Mouse (Mus musculus) midbrain, embryonic 16.5 days (tissue): ENCODE measurements at regions not wholly inside any gene's neighbourhood (a gene's known extent, or its start where the extent isn't known, plus 50 kb on each side); places are given as distances from the start of the nearest gene placed in this dataset.

ENCODE experiments used
- ATAC-seq: fragments of 200-750 bp; cut with Nextera tagmentation; 2 replicates; pipeline ENCODE4 v1.8.0; 2017; ENCODE audit warnings: moderate TSS enrichment
- H3K27ac ChIP-seq: fragments of 300-500 bp; sonication (generic); 2 replicates; pipeline ENCODE4 v1.5.1; 2014; ENCODE audit warnings: mild to moderate bottlenecking, low read length, mixed read lengths
- H3K27me3 ChIP-seq: fragments of 300-500 bp; sonication (generic); 2 replicates; pipeline ENCODE4 v1.6.1; 2014; ENCODE audit warnings: low read depth, low read length, mixed read lengths; ENCODE audit not compliant: control insufficient read depth, insufficient read depth
- H3K36me3 ChIP-seq: fragments of 300-500 bp; sonication (generic); 2 replicates; pipeline ENCODE4 v1.6.1; 2014; ENCODE audit warnings: mild to moderate bottlenecking, low read length, moderate library complexity, mixed read lengths; ENCODE audit not compliant: control insufficient read depth, insufficient read depth
- H3K4me1 ChIP-seq: fragments of 300-500 bp; sonication (generic); 2 replicates; pipeline ENCODE4 v1.6.1; 2014; ENCODE audit warnings: mild to moderate bottlenecking, low read length, mixed read lengths; ENCODE audit not compliant: control insufficient read depth, insufficient read depth
- H3K4me2 ChIP-seq: fragments of 300-500 bp; sonication (generic); 2 replicates; pipeline ENCODE4 v1.6.1; 2014; ENCODE audit warnings: mild to moderate bottlenecking, low read length, mixed read lengths
- H3K4me3 ChIP-seq: fragments of 300-500 bp; sonication (generic); 2 replicates; pipeline ENCODE4 v1.5.1; 2014; ENCODE audit warnings: low read depth, mild to moderate bottlenecking, low read length, moderate library complexity, mixed read lengths
- H3K9ac ChIP-seq: fragments of 300-500 bp; sonication (generic); 2 replicates; pipeline ENCODE4 v1.6.1; 2014; ENCODE audit warnings: low read depth, low read length, mixed read lengths
- H3K9me3 ChIP-seq: fragments of 300-500 bp; sonication (generic); replicated peaks from 2 replicates; pipeline ENCODE4 v1.6.1; 2014; ENCODE audit warnings: mild to moderate bottlenecking, low read length, mixed read lengths; ENCODE audit not compliant: control insufficient read depth, poor library complexity, severe bottlenecking
- WGBS: fragments of 180-500 bp; shearing (Covaris S2); extraction: QIAGEN DNeasy Blood & Tissue Kit; methylation state at CpG from one replicate; pipeline ENCODE4 v1.1.7; 2014; 5-methylcytosine and 5-hydroxymethylcytosine counted together

DNA sequence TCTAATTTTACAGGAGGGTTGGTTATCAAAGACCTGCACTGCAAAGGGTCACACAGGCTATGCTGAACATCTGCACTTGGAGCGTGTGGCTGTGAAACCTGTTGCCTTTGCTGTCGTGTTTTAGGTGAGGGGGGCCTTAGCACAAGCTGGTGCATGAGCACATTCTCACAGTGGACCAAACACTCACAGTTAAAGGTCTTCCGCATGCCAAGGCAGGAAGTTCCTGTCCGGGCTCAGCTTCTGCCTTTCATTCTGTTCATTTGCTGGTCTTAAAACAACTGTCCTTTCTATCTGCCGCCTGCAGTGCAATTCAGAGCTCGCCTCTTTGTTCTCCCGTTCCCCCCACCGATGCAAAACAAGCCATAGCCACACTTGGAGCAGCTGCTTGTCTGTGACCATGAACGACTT lies 402.8 kb downstream of the Efnb2 start:
- Histone ChIP-seq H3K36me3 (no peaks in the 10 kb centered on the region), H3K27ac (no peak overlapping the region), H3K4me3 (no peak overlapping the region), H3K9me3 (no peaks in the 10 kb centered on the region), H3K4me2 (peak overlapping the region; percentile 20), H3K9ac (no peak overlapping the region), H3K27me3 (no peaks in the 10 kb centered on the region; the same call in 1 of the 2 replicates), H3K4me1 (0 out of 2 replicates have a peak, but pooled peaks cover 5% of the 10 kb centered on the region)
- no peak; the same call in 1 of the 2 replicates for ATAC-seq
- 3% methylated on average over 9 of the region's 9 CpGs for WGBS

DNA sequence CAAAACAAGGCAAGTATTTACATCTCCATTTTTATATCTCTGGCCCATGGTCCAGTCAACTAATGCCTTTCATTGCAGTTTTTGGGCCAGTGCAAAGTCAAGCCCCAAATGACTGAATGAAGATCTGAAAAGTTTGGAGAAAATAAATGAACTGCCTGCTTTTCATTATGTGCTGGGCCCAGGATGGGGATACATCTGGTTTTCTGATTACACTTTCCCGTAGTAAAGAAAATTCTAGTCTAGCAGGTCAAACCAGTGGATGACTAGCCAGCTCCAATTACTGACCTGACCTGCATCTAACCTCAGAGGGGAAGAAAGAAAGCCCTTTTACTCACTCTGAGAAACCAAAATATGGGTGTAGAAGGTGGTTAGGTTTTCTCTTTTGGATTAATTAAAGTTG lies 404.7 kb downstream of the Efnb2 start:
- no peaks in the 10 kb centered on the region for H3K36me3 ChIP-seq
- no peaks in the 10 kb centered on the region for H3K9me3 ChIP-seq
- WGBS = 77% methylated on average over 1 of the region's 1 CpGs
- H3K4me3 ChIP-seq = no peak overlapping the region
- no peak overlapping the region for H3K9ac ChIP-seq
- no peak for ATAC-seq
- no peak overlapping the region for H3K27ac ChIP-seq
- no peaks in the 10 kb centered on the region; the same call in 1 of the 2 replicates for H3K27me3 ChIP-seq
- H3K4me1 ChIP-seq = 0 out of 2 replicates have a peak, but pooled peaks cover 5% of the 10 kb centered on the region
- H3K4me2 ChIP-seq = no peak overlapping the region

DNA sequence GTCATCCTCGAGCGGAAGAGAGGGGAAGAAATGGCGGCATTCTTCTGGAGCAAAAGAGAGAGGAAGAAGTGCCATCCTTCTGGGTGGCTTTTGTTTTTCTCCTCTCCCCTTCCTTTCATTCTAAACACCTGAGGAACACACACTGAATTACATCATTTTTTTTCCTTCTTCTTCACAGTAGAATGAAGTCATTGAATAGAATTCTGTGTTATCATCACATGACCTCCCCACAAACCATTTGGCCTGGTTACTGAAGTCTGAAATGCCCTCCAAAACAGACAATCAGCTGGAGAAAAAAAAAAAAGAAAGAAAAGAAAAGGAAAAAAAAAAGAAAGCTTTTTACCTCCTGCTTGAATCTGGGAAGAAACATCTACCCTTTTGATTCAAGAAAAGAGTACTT lies 406.6 kb downstream of the Efnb2 start:
- no peaks in the 10 kb centered on the region for H3K36me3 ChIP-seq
- H3K9me3 ChIP-seq = no peaks in the 10 kb centered on the region
- H3K9ac ChIP-seq = no peak overlapping the region
- H3K4me3 ChIP-seq = no peak overlapping the region
- WGBS = 93% methylated on average over 3 of the region's 3 CpGs
- no peak overlapping the region for H3K4me2 ChIP-seq
- 0 out of 2 replicates have a peak, but pooled peaks cover 5% of the 10 kb centered on the region for H3K4me1 ChIP-seq
- no peak for ATAC-seq
- no peaks in the 10 kb centered on the region for H3K27me3 ChIP-seq
- H3K27ac ChIP-seq = no peak overlapping the region

DNA sequence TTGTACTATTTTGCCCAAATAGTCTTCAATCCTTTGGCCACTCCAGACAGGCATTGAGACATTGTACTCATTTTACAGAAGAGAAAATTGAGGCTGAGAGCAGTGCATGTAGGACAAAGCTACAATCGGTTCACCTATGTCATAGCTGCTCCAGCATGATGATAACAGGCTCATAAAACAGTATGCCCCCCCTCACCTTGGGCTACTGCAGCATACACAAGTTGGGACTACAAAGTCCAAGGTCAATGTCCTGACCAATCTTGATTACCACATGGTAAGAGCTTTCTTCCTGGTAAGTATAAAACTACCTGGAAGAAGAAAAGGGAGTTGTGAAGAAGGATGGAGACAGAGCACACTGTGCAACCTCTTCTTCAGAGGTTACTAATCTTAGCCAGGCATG lies 416.4 kb downstream of the Efnb2 start:
- 93% methylated on average over 1 of the region's 1 CpGs for WGBS
- no peaks in the 10 kb centered on the region for H3K27me3 ChIP-seq

DNA sequence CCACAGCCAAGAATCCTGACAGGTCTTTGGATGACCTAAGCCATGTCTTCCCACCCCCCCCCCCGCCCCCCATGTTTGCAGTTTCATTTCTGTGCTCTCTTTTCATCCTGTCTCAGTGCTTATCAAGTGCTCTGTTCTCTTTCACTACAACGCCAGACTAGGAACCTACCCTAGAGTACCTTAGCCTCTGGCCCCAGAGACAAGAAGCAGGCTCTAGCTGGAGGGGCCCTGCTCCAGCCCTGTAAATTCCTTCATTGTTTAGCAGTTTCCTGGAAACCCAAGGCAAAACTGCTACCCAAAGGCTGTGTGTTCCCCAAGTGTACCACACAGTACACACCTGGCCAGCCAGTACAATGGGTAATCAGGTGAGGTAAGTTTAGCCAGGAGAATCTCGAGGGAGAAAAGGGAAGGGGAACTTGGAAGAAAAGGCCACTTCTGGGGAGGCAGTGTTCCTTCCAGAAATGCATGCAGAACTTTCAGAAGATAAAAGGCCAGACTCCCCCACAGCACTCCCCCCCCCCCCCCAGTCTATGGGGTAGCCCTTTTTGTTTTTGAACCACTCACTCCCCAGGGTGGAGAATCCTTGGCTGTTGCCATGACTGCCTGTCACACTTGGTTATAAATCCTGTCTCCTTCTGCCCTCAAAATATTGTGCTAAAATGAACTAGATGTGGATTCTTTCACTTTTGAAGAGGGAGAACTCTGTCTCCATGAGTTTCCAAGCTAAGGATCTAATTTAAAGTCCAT lies 419.1 kb downstream of the Efnb2 start:
- Histone ChIP-seq H3K9me3 (no peaks in the 10 kb centered on the region), H3K27me3 (no peaks in the 10 kb centered on the region), H3K27ac (no peak overlapping the region), H3K4me1 (peaks cover 5% of the 10 kb centered on the region), H3K4me3 (no peak overlapping the region), H3K36me3 (no peaks in the 10 kb centered on the region), H3K4me2 (no peak overlapping the region), H3K9ac (no peak overlapping the region)
- 15% methylated on average over 3 of the region's 3 CpGs for WGBS
- 0 out of 2 replicates have a peak, but pooled peaks have one; percentile 39 for ATAC-seq

More for the DNA sequence above, 416.4 kb downstream of the Efnb2 start:
- Histone ChIP-seq H3K4me1 (peaks cover 5% of the 10 kb centered on the region), H3K9ac (no peak overlapping the region), H3K9me3 (no peaks in the 10 kb centered on the region), H3K27ac (no peak overlapping the region), H3K4me3 (no peak overlapping the region), H3K4me2 (no peak overlapping the region), H3K36me3 (no peaks in the 10 kb centered on the region)
- no peak for ATAC-seq

DNA sequence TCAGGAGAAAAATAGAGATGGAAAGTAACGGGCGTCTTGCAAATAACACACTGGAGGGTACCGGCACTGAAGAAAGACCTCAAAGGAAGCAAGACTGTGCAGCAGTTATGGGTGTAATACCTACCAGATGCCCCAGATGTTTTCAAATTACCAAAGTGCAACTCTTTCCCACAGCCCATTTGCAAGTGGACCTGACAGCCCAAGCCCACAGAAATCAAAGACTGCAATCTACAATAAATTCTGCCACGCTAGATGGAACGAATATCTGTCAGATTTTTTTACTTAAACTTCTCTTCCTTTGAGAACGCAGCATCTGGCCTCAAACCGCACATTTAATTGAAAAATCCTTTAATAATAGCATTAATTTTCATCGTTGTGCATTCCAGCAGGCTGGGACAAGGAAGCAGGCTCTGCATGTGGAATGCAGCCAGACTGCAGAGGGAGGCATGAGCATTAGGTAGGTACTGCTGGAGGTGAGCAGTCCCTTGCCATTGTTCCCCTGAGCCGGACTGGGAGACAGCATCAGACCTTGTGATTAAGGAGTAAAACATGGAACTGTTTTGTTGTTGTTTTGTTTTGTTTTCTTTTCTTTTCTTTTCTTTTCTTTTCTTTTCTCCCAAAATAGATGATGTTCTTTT lies 419.9 kb downstream of the Efnb2 start:
- WGBS = 58% methylated on average over 9 of the region's 9 CpGs
- no peak overlapping the region for H3K4me2 ChIP-seq

DNA sequence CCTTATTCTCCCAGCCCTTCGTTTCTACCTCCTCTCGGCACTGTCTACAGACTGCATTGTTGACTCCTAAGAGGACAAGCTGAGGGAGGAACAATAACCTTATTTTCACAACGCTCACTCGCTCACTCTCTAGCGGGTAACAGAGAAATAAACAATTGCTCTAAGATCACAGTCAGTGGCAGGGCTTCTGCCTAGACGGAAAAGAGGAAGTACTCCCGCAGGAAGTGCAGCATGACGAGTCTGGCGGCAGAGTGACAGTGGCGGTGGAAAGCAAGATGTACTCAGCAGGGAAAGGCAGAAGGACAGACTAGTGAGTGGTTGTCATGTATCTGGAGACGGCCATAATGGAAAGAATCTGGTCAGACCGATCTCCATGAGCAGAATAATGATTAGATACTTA lies 421.6 kb downstream of the Efnb2 start:
- no peak for ATAC-seq
- Histone ChIP-seq H3K27ac (no peak overlapping the region), H3K36me3 (no peaks in the 10 kb centered on the region), H3K4me1 (peaks cover 5% of the 10 kb centered on the region), H3K27me3 (no peaks in the 10 kb centered on the region), H3K9me3 (no peaks in the 10 kb centered on the region), H3K4me2 (peak overlapping the region; percentile 22; the same call in 1 of the 2 replicates), H3K9ac (no peak overlapping the region), H3K4me3 (no peak overlapping the region)
- 63% methylated on average over 12 of the region's 12 CpGs for WGBS

More for the DNA sequence above, 419.9 kb downstream of the Efnb2 start:
- H3K36me3 ChIP-seq = no peaks in the 10 kb centered on the region
- H3K27ac ChIP-seq = no peak overlapping the region
- no peak for ATAC-seq
- H3K9ac ChIP-seq = no peak overlapping the region
- no peaks in the 10 kb centered on the region for H3K9me3 ChIP-seq
- no peak overlapping the region for H3K4me3 ChIP-seq
- H3K27me3 ChIP-seq = no peaks in the 10 kb centered on the region
- H3K4me1 ChIP-seq = peaks cover 5% of the 10 kb centered on the region

DNA sequence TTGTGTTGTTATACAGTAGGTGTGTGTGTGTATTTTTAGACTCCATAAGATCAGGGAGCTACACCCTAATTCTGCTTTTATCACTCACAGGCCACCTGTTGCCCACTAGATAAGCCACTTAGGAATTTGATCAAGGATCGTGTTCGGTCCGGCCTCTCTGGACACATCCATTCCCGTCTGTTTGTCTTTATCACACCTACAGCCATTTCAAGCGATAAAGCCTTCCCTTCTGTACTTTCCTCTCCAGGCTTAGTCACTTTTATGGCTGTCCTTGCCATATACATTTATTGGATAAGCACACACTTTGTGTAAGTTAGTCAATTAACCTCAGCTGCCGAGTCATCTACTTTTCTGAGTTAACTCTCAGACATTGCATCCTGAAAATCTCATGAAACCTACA lies 423.0 kb downstream of the Efnb2 start:
- ATAC-seq = no peak
- Histone ChIP-seq H3K27ac (no peak overlapping the region), H3K9me3 (no peaks in the 10 kb centered on the region), H3K4me2 (no peak overlapping the region), H3K27me3 (no peaks in the 10 kb centered on the region), H3K9ac (no peak overlapping the region), H3K36me3 (no peaks in the 10 kb centered on the region), H3K4me1 (peaks cover 5% of the 10 kb centered on the region), H3K4me3 (no peak overlapping the region)
- WGBS = 95% methylated on average over 6 of the region's 6 CpGs

DNA sequence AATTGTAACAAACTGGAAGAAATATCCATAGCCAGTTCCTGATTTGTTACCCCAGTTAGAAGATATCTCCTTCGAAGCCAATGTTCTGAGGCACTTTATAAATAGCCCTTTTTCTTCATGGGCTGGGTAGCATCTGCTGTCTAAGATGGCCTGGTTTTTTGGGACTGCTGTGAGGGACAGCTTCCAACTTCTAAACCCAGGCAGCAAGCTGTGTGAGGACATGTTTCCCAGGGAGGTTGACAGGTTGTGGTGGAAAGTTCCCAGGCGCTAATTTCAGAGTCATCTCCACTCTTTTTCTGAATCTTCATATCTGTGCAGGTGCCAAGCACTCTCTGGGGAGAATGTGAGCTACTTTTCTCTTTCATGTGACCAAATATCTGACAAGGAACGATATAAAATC lies 427.4 kb downstream of the Efnb2 start:
- no peak overlapping the region for H3K9ac ChIP-seq
- no peaks in the 10 kb centered on the region for H3K36me3 ChIP-seq
- no peak overlapping the region for H3K4me3 ChIP-seq
- H3K27me3 ChIP-seq = no peaks in the 10 kb centered on the region
- ATAC-seq = no peak
- no peaks in the 10 kb centered on the region for H3K9me3 ChIP-seq
- 90% methylated on average over 3 of the region's 3 CpGs for WGBS
- peaks cover 9% of the 10 kb centered on the region for H3K4me1 ChIP-seq
- no peak overlapping the region for H3K27ac ChIP-seq
- no peak overlapping the region for H3K4me2 ChIP-seq
